Mouse (Mus musculus) lung, postnatal 0 days (tissue): Measurements from ENCODE around the gene Trp73. TPM values are rescaled to one million over a fixed set of nuclear protein-coding genes. Genes with fewer than 3 reads are reported as not detected.

Experiments
- ATAC-seq: fragments of 200-750 bp; cut with Nextera tagmentation; 2 replicates; pipeline ENCODE4 v1.8.0; 2017; ENCODE audit warnings: moderate library complexity
- DNase-seq: peaks from one replicate; pipeline ENCODE4 v3.0.0-alpha.2; 2016; ENCODE audit warnings: low spot score
- H3K27ac ChIP-seq: fragments of 300-500 bp; sonication (generic); 2 replicates; pipeline ENCODE4 v1.5.1; 2014; ENCODE audit warnings: antibody characterized with exemption, mild to moderate bottlenecking, low read length, mixed read lengths
- H3K27me3 ChIP-seq: fragments of 300-500 bp; sonication (generic); replicated peaks from 2 replicates; pipeline ENCODE4 v1.6.1; 2014; ENCODE audit warnings: low read length, mixed read lengths; ENCODE audit not compliant: insufficient read depth
- H3K36me3 ChIP-seq: fragments of 300-500 bp; sonication (generic); 2 replicates; pipeline ENCODE4 v1.6.1; 2014; ENCODE audit warnings: low read length, mixed read lengths; ENCODE audit not compliant: insufficient read depth
- H3K4me1 ChIP-seq: fragments of 300-500 bp; sonication (generic); 2 replicates; pipeline ENCODE4 v1.6.1; 2014; ENCODE audit warnings: antibody characterized with exemption, low read depth, low read length, mixed read lengths; ENCODE audit not compliant: insufficient read depth
- H3K4me2 ChIP-seq: fragments of 300-500 bp; sonication (generic); replicated peaks from 2 replicates; pipeline ENCODE4 v1.6.1; 2014; ENCODE audit warnings: low read depth, mild to moderate bottlenecking, low read length, moderate library complexity, mixed read lengths
- H3K4me3 ChIP-seq: fragments of 300-500 bp; sonication (generic); 2 replicates; pipeline ENCODE4 v1.5.1; 2014; ENCODE audit warnings: low read depth, low read length
- H3K9ac ChIP-seq: fragments of 300-500 bp; sonication (generic); replicated peaks from 2 replicates; pipeline ENCODE4 v1.6.1; 2014; ENCODE audit warnings: low read depth, mild to moderate bottlenecking
- H3K9me3 ChIP-seq: fragments of 300-500 bp; sonication (generic); 2 replicates; pipeline ENCODE4 v1.6.1; 2016; ENCODE audit warnings: low read length, mixed read lengths
- CTCF ChIP-seq: IDR thresholded peaks from 2 replicates; pipeline ENCODE4 v1.5.1; 2016; ENCODE audit warnings: antibody characterized with exemption, mild to moderate bottlenecking
- EP300 ChIP-seq: IDR thresholded peaks from 2 replicates; pipeline ENCODE4 v1.6.1; 2016; ENCODE audit warnings: antibody characterized with exemption, mild to moderate bottlenecking, control low read depth
- WGBS: fragments of 180-500 bp; shearing (Covaris S2); extraction: QIAGEN DNeasy Blood & Tissue Kit; methylation state at CpG from one replicate; pipeline ENCODE4 v1.1.7; 2014; 5-methylcytosine and 5-hydroxymethylcytosine counted together
- polyA plus RNA-seq: library from polyadenylated mRNA; unstranded; fragments of >200 nt; fragmentation: Nextera tagmentation; extraction: Ambion mirVana; gene quantifications from 2 replicates; pipeline ENCODE4 v1.2.1, GENCODE M21; 2015

Gene Trp73
- polyA plus RNA-seq, 1 experiment from 2014 or later = 1.8 TPM

DNA sequence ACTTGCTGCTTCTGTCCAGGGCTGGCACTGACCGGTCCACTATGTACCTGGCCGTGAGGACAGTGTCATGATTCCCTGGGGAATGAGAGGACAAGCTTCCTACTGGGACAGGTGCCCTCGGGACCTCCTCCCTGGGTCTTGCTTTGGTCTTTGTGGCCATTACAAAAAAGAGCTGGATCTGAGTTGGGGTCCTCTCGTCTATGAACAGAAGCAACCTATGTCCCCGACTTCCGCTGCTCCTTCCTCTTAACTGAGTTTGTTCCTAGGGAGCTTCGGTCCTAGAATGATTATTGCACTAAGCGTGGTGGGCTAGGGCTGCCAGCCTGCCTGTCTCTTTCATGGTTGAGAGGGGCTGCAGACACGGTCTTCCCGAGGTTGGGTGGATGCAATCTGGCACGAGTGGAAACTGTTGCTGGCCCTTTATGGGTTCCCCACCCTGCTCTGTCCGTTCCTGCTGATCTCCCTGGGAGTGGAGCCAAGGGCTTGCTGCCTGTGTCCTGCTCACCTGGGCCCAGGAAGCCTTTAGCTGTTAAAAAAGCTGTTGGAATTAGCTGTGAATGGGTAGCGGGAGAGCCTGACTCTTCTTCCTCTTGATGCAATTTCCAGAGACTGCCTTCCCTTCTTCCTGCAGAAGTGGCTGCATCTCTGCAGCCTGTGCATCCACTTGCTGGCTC, 32.1 kb upstream of the Trp73 start:
- Histone ChIP-seq H3K4me2 (peak overlapping the region; percentile 78), H3K4me1 (0 out of 2 replicates have a peak, but pooled peaks cover 6% of the 10 kb centered on the region), H3K27ac (no peak overlapping the region), H3K9me3 (no peaks in the 10 kb centered on the region), H3K9ac (no peak overlapping the region), H3K4me3 (peak overlapping the region; percentile 45), H3K27me3 (peaks cover 41% of the 10 kb centered on the region), H3K36me3 (no peaks in the 10 kb centered on the region)
- TF ChIP-seq EP300 (no peak), CTCF (no peak)
- DNase-seq (no peak), ATAC-seq (no peak)
- whole genome bisulfite sequencing = 34% methylated on average over 13 of the region's 13 CpGs

DNA sequence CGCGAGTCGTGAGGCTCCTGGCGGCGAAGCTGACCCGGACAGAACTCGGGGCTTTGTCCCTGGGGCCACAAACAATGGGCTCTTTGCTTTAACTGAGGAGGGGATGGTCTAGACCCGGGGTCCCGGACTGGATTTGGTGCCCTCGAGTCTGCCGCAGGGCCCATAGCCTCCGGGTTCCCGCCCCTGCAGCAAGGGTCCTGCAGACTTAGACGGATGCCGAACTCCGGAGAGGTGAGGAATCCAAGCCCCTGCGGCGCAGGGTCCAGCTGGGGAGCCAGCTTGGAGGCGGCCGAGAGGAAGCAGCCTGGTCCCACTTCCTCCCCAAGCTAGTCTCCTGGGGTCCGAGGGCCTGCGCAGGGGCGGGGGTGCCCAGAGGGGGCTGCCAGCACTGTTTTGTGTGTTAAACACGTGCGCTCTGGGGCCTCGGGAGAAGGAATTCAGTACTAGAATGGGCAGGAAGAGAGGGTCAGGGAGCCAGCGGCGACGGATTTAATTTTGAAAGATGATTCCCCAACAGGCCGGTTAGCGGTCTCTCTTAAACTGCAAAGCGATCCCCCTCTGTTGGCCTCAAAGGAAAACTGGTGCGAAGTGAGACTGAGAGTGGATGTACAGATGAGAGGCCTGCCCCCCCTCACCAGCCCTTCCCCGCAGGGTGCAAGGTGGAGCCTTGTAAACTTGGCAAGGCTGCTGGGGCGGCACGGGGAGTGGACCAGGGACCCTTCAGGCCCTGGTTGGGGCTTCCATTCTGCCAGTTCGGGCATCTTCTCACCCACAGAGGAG, 31.3 kb upstream of the Trp73 start:
- no peaks in the 10 kb centered on the region for H3K9me3 ChIP-seq
- TF ChIP-seq EP300 = no peak
- no peak for TF ChIP-seq CTCF
- H3K4me1 ChIP-seq = 0 out of 2 replicates have a peak, but pooled peaks cover 4% of the 10 kb centered on the region
- peak overlapping the region; percentile 78 for H3K4me2 ChIP-seq
- WGBS = 2% methylated on average over 35 of the region's 37 CpGs
- H3K36me3 ChIP-seq = no peaks in the 10 kb centered on the region
- H3K4me3 ChIP-seq = peak overlapping the region; percentile 45
- H3K9ac ChIP-seq = no peak overlapping the region; the same call in 1 of the 2 replicates
- ATAC-seq (peak; percentile 22; the same call in 1 of the 2 replicates), DNase-seq (peak; percentile 29)
- H3K27ac ChIP-seq = 0 out of 2 replicates have a peak overlapping the region, but pooled peaks have one; percentile 26
- H3K27me3 ChIP-seq = peaks cover 41% of the 10 kb centered on the region

DNA sequence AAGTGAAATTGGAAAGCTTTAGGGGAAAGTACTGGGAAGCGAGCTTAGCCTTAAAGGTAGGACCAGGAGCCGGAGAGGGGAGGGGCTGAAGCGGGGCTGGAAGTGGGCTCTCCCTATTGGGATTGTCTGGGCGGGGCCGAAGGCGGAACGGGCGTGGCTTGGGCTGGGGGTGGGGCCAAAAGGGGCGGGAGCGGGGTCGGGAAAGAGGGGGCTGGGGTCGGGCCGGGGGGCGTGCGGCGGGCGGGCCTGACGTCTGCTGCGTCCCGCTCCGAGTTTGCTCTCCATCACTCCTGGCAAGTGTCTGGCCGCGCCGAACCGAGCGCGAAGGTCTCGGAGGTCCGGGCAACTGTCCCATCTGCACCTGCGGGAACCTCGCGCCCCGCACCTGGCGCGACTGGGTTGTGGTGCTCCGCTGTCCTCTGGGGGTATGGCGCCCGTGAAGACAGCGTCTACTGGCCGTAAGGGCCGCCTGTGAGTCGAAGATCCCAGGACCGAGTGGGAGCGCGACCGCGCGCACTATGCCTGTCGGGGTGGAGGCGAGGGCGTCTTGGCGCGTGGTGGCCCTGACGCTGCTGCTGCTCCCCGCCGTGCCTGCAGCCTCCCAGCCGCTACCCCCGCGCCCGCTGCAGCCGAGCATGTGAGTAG, 30.6 kb upstream of the Trp73 start, which contains the start of gene Megf6:
TSS of gene Megf6 (plus strand) at position 225 of the 645 bp plus-strand sequence.
- H3K27ac ChIP-seq = 0 out of 2 replicates have a peak within 1 kb of the TSS, but pooled peaks have one; percentile 26
- no peak within 1 kb of the TSS; the same call in 1 of the 2 replicates for H3K9ac ChIP-seq
- TF ChIP-seq EP300 (no peak), CTCF (no peak)
- no peaks in the 10 kb centered on the region for H3K36me3 ChIP-seq
- DNase-seq = peak; percentile 54
- H3K4me3 ChIP-seq = peak within 1 kb of the TSS; percentile 45
- ATAC-seq = peak; percentile 76
- 0 out of 2 replicates have a peak, but pooled peaks cover 4% of the 10 kb centered on the region for H3K4me1 ChIP-seq
- H3K27me3 ChIP-seq = peaks cover 41% of the 10 kb centered on the region
- no peaks in the 10 kb centered on the region for H3K9me3 ChIP-seq
- WGBS = under 1% methylated on average over 43 of the region's 61 CpGs
- H3K4me2 ChIP-seq = peak within 1 kb of the TSS; percentile 78

DNA sequence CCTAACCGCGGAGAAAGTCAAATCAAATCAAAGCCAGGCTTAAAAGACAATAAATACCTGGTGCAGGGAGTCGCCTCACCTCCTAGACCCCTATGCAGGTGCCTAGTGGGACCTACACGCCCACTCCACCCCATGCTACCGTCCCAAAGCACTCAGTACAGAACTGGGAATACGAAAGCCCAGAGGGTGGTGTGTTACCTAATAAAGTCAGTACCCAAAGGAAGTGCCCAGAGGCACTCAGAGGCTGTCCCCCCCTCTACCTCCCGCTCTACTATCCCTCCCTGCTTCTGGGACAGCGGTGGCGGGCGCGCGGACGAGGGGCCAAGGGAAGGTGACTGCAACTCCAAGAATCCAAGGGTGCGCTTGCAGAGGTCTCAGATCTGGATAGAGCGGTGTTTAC, 30.0 kb upstream of the Trp73 start:
- H3K27me3 ChIP-seq = peaks cover 41% of the 10 kb centered on the region
- H3K27ac ChIP-seq = no peak overlapping the region
- peak; percentile 12; the same call in 1 of the 2 replicates for ATAC-seq
- H3K4me3 ChIP-seq = peak overlapping the region; percentile 45
- WGBS = 4% methylated on average over 15 of the region's 15 CpGs
- H3K36me3 ChIP-seq = no peaks in the 10 kb centered on the region
- H3K9me3 ChIP-seq = no peaks in the 10 kb centered on the region
- TF ChIP-seq CTCF (no peak), EP300 (no peak)
- no peak overlapping the region for H3K9ac ChIP-seq
- H3K4me2 ChIP-seq = peak overlapping the region; percentile 78
- H3K4me1 ChIP-seq = 0 out of 2 replicates have a peak, but pooled peaks cover 4% of the 10 kb centered on the region
- no peak for DNase-seq

DNA sequence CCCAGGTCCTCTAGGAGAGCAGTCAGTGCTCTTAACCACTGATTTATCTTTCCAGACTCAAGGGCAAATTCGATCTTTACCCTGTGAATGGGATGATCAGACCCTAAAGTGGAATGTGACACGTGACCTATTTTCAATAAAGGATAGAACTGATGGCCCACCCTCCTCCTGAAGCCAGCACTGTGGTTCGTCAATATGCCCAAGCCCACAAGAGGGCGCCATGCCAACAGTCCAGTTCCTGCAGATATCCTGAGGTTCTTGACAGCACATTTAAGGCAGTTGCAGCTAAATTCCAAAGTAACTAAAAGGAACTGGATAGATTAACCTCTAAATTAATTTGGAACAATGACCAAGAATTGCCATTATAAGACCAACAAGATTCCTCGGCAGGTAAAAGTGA, 27.0 kb upstream of the Trp73 start:
- Histone ChIP-seq H3K36me3 (no peaks in the 10 kb centered on the region), H3K9me3 (no peaks in the 10 kb centered on the region), H3K9ac (no peak overlapping the region), H3K4me3 (no peak overlapping the region), H3K4me1 (0 out of 2 replicates have a peak, but pooled peaks cover 4% of the 10 kb centered on the region), H3K27me3 (peaks cover 36% of the 10 kb centered on the region), H3K4me2 (no peak overlapping the region), H3K27ac (no peak overlapping the region)
- 20% methylated on average over 5 of the region's 5 CpGs for WGBS
- ATAC-seq (no peak), DNase-seq (peak; percentile 71)
- TF ChIP-seq CTCF = peak; percentile 87
- no peak for TF ChIP-seq EP300

DNA sequence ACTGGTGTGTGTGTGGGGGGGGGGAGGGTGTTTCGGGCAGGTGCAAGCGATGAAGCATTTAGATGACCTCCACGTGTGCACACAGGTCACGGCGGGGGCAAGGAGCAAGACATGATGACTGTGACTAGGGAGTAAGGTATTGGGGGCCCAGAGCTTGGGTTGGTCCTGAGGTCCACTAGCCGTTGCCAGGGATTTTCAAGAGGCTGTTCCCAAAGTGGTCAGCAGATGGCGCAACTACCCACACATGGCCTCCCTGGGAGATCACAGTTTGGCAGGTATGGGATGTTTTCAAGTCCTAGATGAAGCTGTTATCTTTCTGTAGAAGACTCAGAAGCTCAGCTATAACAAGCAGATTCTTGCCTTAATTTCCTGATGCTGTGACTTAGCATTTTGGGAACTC, 23.3 kb upstream of the Trp73 start:
- Histone ChIP-seq H3K4me2 (no peak overlapping the region), H3K27me3 (no peaks in the 10 kb centered on the region), H3K9ac (no peak overlapping the region), H3K9me3 (no peaks in the 10 kb centered on the region), H3K4me3 (no peak overlapping the region), H3K4me1 (peaks cover 9% of the 10 kb centered on the region; the same call in 1 of the 2 replicates), H3K36me3 (peaks cover 5% of the 10 kb centered on the region; the same call in 1 of the 2 replicates), H3K27ac (no peak overlapping the region)
- no peak for TF ChIP-seq EP300
- peak; percentile 91 for TF ChIP-seq CTCF
- no peak for ATAC-seq
- 13% methylated on average over 7 of the region's 7 CpGs for WGBS
- peak; percentile 65 for DNase-seq
